Mouse (Mus musculus) common myeloid progenitor, adult 5-6 weeks (primary cell): ENCODE measurements at regions not wholly inside any gene's neighbourhood (a gene's known extent, or its start where the extent isn't known, plus 50 kb on each side); places are given as distances from the start of the nearest gene placed in this dataset.

ENCODE experiments used
- ATAC-seq: replicated peaks from 2 replicates; pipeline ENCODE4 v1.8.0; 2016; ENCODE audit warnings: low read depth, mild to moderate bottlenecking, moderate TSS enrichment, inconsistent platforms; ENCODE audit not compliant: poor library complexity, severe bottlenecking

GRCm38 (mm10) chr10:121150668-121151067 lies 116.9 kb downstream of the Wif1 start:
- ATAC-seq = peak; percentile 58

- no peak for ATAC-seq
These were observed 119.9 kb downstream of the Wif1 start for GRCm38 (mm10) chr10:121153625-121154024.

DNA sequence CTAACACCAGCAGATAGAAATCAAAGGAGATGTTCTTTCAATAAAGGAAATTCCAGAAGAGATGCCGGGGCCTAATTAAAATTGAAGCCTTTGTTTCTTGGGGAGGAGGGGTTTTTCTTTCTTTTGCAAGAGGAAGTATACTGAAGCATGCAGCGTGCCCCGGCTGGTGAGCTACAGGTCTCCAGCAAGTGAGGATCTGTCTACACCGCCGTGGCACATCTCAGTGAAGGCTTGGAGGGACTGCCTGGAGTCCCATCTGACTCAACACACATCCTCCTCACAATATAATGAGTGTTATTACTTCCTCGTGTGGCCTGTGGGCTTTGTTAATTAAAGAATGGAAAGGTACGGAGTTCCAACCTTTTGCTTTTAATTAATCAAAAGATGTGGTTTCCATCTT lies 126.7 kb downstream of the Wif1 start:
- ATAC-seq = 0 out of 2 replicates have a peak, but pooled peaks have one; percentile 42

GRCm38 (mm10) chr10:121161201-121161600 lies 127.4 kb downstream of the Wif1 start:
- peak; percentile 47 for ATAC-seq

GRCm38 (mm10) chr10:121174022-121174421 lies 140.3 kb downstream of the Wif1 start:
- no peak for ATAC-seq

DNA sequence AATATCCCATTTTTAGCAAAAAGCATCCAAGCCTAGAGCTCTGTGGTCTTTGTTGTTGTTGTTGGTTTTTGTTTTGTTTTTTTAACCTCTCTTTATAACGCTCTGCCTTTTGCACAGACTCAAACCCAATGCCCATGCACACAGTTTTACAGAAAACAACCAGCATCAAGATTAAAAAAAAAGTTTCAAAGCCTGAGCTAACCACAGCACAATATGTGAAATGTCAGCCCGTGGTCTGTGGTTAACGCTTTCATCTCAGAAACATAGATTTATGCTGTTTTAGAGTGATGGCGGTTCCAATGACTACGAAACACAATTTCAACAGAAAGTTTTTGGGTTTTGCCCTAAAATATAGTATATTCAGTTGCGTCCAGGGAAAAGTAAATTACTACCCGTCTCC lies 155.4 kb downstream of the Wif1 start:
- peak; percentile 84 for ATAC-seq

DNA sequence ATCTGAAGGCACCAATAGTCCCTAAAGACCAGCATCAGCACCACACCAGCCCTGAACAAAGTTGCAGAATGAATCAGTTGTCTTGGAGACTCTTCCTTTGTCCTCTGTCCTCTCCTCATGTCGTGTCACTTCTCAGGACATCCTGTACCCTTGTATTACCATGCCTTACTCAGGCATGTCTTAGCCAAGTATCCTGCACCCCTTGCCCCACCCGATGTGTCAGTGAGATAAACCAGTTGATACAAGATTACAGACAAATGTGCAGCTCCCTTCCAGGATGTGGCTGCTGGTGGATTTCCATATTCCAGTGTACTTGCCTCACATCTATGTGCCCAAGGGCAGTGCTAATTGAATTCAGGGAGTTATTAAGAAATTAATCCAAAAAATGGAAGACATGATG lies 151.8 kb downstream of the Tbc1d30 start:
- ATAC-seq = no peak

GRCm38 (mm10) chr10:121202531-121202930 lies 148.5 kb downstream of the Tbc1d30 start:
- no peak for ATAC-seq

DNA sequence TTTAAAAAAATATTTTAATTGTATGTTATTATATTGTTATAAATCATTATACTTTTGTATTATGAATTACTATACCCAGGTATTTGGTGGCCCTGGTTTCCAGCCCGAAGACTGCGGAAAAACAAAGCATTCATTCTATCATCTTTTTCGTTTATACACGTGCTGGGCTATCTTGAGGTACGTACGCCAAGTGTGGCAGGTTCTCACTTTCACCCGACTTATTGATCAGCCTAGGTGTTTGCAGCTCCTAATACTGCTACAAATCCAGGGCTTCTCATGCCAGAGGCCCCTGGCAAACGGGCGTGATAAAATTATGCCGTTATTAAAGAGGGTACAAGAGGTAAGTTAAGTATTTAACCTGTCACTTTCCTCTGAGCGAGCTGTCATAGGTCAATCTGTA lies 145.5 kb downstream of the Tbc1d30 start:
- ATAC-seq = no peak

- no peak for ATAC-seq
These were observed 144.9 kb downstream of the Tbc1d30 start for GRCm38 (mm10) chr10:121206002-121206742.

GRCm38 (mm10) chr10:121206743-121207039 lies 144.4 kb downstream of the Tbc1d30 start:
- ATAC-seq = no peak
